In the genomic region with DNA sequence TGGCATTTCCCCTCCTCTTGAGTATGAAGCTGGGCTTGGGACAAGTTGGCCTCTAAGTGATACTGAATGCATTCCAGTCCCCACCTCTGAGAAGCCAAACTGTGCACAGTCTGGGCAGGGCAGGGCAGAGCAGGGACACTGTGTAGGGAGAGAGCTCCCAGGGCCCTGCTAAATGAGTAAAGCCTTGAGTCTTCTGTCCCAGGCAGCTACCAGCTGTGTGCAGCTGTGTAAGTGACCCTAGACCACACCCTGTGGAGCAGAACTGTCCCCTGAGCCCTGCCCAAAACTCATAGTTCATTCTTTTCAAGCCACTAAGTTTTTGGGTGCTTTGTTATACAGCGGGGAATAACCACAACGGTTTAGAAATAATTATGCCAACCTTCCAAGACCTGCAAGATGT, we compare ENCODE assay signal across 30 mouse cellular contexts.
DNase-seq lines count a peak whose midpoint lies in the region; ATAC-seq lines count a peak whose summit lies in the region.
"Had no signal": no experiment of that assay in that cellular context is flagged by ENCODE, and none has a peak within 500 bp of the region (broad histone marks: within the 10 kb centered on the region; RNA-seq: fewer than 3 reads in every experiment).

No protein-coding gene starts in this region.

- H3K9ac ChIP-seq in liver, embryonic 12.5 days, result no peak overlapping the region
- H3K9ac ChIP-seq: embryonic facial prominence, embryonic 13.5 days; forebrain, embryonic 15.5 days; heart, embryonic 13.5 days; hindbrain, embryonic 14.5 days; limb, embryonic 15.5 days; liver, embryonic 14.5 days; lung, embryonic 15.5 days; midbrain, embryonic 13.5 days; neural tube, embryonic 15.5 days had no signal

- ATAC-seq in liver, embryonic 12.5 days, result no peak
- ATAC-seq: forebrain, embryonic 15.5 days; intestine, postnatal 0 days; midbrain, embryonic 13.5 days had no signal

- no peak overlapping the region for H3K4me3 ChIP-seq in embryonic facial prominence, embryonic 10.5 days
- H3K4me3 ChIP-seq in liver, embryonic 12.5 days, result no peak overlapping the region
- H3K4me3 ChIP-seq: embryonic facial prominence, embryonic 13.5 days; forebrain, embryonic 10.5 days; forebrain, embryonic 15.5 days; heart, embryonic 13.5 days; limb, embryonic 10.5 days; limb, embryonic 15.5 days; lung, embryonic 15.5 days; megakaryocyte, embryonic 14.5 days; midbrain, embryonic 13.5 days; neural tube, embryonic 15.5 days had no signal

- peak; percentile 12 for DNase-seq in kidney, postnatal 14 days
- DNase-seq in kidney, adult 9 months, result no peak
- no peak for DNase-seq in embryonic facial prominence, embryonic 10.5 days (ENCODE audit: low spot score)
- peak; percentile 34 for DNase-seq in heart, adult 8-10 months (ENCODE audit: low spot score)
- peak; percentile 37 to 44 for DNase-seq in heart, postnatal 36 days
- DNase-seq in thymus, postnatal 10 days (ENCODE audit: low spot score in 2 of 2), result no peak
- DNase-seq: adrenal gland, postnatal 25 days; B cell, adult 2 months; cerebellum, adult 11-12 months; cerebellum, adult 9-11 months; embryo, embryonic 11 days; gastrocnemius, postnatal 25 days; right cerebral cortex, postnatal 4 days; thymus, adult 18-20 months; thymus, postnatal 36 days had no signal

- no peaks in the 10 kb centered on the region for H3K27me3 ChIP-seq in embryonic facial prominence, embryonic 10.5 days (replicated peaks; ENCODE audit: low read depth, poor library complexity, severe bottlenecking)
- no peaks in the 10 kb centered on the region for H3K27me3 ChIP-seq in liver, embryonic 12.5 days (replicated peaks)
- H3K27me3 ChIP-seq: embryonic facial prominence, embryonic 13.5 days; forebrain, embryonic 15.5 days; heart, embryonic 13.5 days; limb, embryonic 15.5 days; lung, embryonic 15.5 days; midbrain, embryonic 13.5 days; neural tube, embryonic 15.5 days had no signal

- no peak overlapping the region for H3K4me2 ChIP-seq in liver, embryonic 12.5 days
- H3K4me2 ChIP-seq: embryonic facial prominence, embryonic 13.5 days; forebrain, embryonic 15.5 days; heart, embryonic 13.5 days; hindbrain, embryonic 14.5 days; limb, embryonic 15.5 days; lung, embryonic 15.5 days; midbrain, embryonic 13.5 days; neural tube, embryonic 15.5 days had no signal

- 92% methylated on average over 2 of the region's 2 CpGs for WGBS in embryonic facial prominence, embryonic 10.5 days
- WGBS in liver, embryonic 12.5 days (ENCODE audit: insufficient replicate concordance), result 82% methylated on average over 2 of the region's 2 CpGs

- H3K36me3 ChIP-seq in embryonic facial prominence, embryonic 10.5 days (replicated peaks), result no peaks in the 10 kb centered on the region
- no peaks in the 10 kb centered on the region for H3K36me3 ChIP-seq in liver, embryonic 12.5 days
- H3K36me3 ChIP-seq: embryonic facial prominence, embryonic 13.5 days; forebrain, embryonic 10.5 days; forebrain, embryonic 15.5 days; heart, embryonic 13.5 days; limb, embryonic 10.5 days; limb, embryonic 15.5 days; lung, embryonic 15.5 days; midbrain, embryonic 13.5 days; neural tube, embryonic 15.5 days had no signal

- peak overlapping the region; percentile 19; the same call in 1 of the 2 replicates for H3K27ac ChIP-seq in embryonic facial prominence, embryonic 10.5 days (replicated peaks)
- H3K27ac ChIP-seq in liver, embryonic 12.5 days, result no peak overlapping the region
- H3K27ac ChIP-seq: embryonic facial prominence, embryonic 13.5 days; forebrain, embryonic 10.5 days; forebrain, embryonic 15.5 days; heart, embryonic 13.5 days; hindbrain, embryonic 14.5 days; limb, embryonic 10.5 days; limb, embryonic 15.5 days; liver, embryonic 14.5 days; lung, embryonic 15.5 days; midbrain, embryonic 13.5 days; neural tube, embryonic 15.5 days; stomach, postnatal 0 days had no signal

- intact Hi-C loops in heart, postnatal 36 days (cut with DNase I), result no loop called here

- 0 out of 2 replicates have a peak, but pooled peaks cover 5% of the 10 kb centered on the region for H3K4me1 ChIP-seq in embryonic facial prominence, embryonic 10.5 days
- H3K4me1 ChIP-seq in liver, embryonic 12.5 days, result peaks cover 6% of the 10 kb centered on the region; the same call in 1 of the 2 replicates
- H3K4me1 ChIP-seq: embryonic facial prominence, embryonic 13.5 days; forebrain, embryonic 10.5 days; forebrain, embryonic 15.5 days; limb, embryonic 15.5 days; lung, embryonic 15.5 days; neural tube, embryonic 15.5 days had no signal

- H3K9me3 ChIP-seq in embryonic facial prominence, embryonic 10.5 days, result no peaks in the 10 kb centered on the region
- no peaks in the 10 kb centered on the region for H3K9me3 ChIP-seq in liver, embryonic 12.5 days (replicated peaks)
- H3K9me3 ChIP-seq: embryonic facial prominence, embryonic 13.5 days; forebrain, embryonic 10.5 days; forebrain, embryonic 15.5 days; heart, embryonic 13.5 days; limb, embryonic 10.5 days; limb, embryonic 15.5 days; lung, embryonic 15.5 days; megakaryocyte, embryonic 14.5 days; midbrain, embryonic 13.5 days; neural tube, embryonic 15.5 days had no signal

Comparison
In these comparisons a context has a peak if more than half of its experiments do, and no peak if none do; other contexts are left out.
1. DNase-seq: peak in kidney, postnatal 14 days (single experiment), heart, adult 8-10 months (single experiment) and heart, postnatal 36 days (2 of 2); none in kidney, adult 9 months (single experiment), embryonic facial prominence, embryonic 10.5 days (single experiment) and thymus, postnatal 10 days (0 of 2).